Mouse (Mus musculus) G1E (cell line): ENCODE measurements around the gene Simc1.

ENCODE experiments used
- CTCF ChIP-seq: IDR thresholded peaks from 2 replicates; pipeline ENCODE4 v1.5.1; 2012; ENCODE audit warnings: low read depth, low read length, inconsistent platforms, mixed read lengths
- GATA1 ChIP-seq: IDR thresholded peaks from 2 replicates; pipeline ENCODE4 v1.6.1; 2012; ENCODE audit warnings: borderline replicate concordance, low read length, inconsistent platforms, mixed read lengths
- GATA2 ChIP-seq: IDR thresholded peaks from 2 replicates; pipeline ENCODE4 v1.6.1; 2012; ENCODE audit warnings: low read depth, low read length, inconsistent platforms, borderline replicate concordance
- POLR2AphosphoS5 ChIP-seq: IDR thresholded peaks from 2 replicates; pipeline ENCODE4 v1.6.1; 2012; ENCODE audit warnings: low read depth, low read length, inconsistent platforms; ENCODE audit not compliant: insufficient replicate concordance
- TAL1 ChIP-seq: conservative IDR thresholded peaks from 2 replicates; pipeline ENCODE4 v1.6.1; 2012; ENCODE audit warnings: low read depth, low read length, inconsistent platforms, mixed read lengths

GRCm38 (mm10) chr13:54575489-54575888, 71.9 kb downstream of the Simc1 start:
- TF ChIP-seq CTCF (no peak), POLR2AphosphoS5 (no peak), GATA1 (no peak), TAL1 (no peak), GATA2 (no peak)
